Mouse (Mus musculus) megakaryocyte, embryonic 14.5 days (primary cell): Measurements from ENCODE around the gene Ror1.

ENCODE experiments used
- FLI1 ChIP-seq: IDR thresholded peaks from 2 replicates; pipeline ENCODE4 v1.6.1; 2012; ENCODE audit warnings: low read length, inconsistent platforms, mixed read lengths
- GATA1 ChIP-seq: IDR thresholded peaks from 3 replicates; pipeline ENCODE4 v1.6.1; 2012; ENCODE audit warnings: mixed read lengths, low read length, inconsistent platforms, borderline replicate concordance

DNA sequence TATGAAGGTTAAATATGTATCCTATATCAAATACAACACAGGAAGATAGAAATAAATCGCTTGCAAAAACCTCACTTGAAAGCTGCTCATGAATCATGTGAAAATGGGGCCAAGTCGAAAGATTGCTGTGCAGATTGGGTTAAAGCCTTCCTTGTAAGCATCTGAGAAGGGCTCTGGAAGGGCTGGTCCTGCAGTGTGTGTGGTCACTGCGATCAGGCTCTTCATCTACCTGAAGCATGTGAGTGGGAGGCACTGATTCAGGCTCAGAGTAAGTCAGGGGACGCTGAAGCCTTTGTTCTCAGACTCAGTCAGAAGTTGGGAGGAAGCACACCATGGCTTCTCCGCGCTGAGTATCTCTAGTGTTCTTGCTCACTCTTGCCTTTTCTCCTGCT, 176.1 kb downstream of the Ror1 start:
- TF ChIP-seq GATA1 (no peak), FLI1 (no peak)
